ENCODE assay signal across 27 mouse cellular contexts in genomic region chr1:83137847-83138246, GRCm38 (mm10). TPM values are rescaled to one million over a fixed set of nuclear protein-coding genes. Genes with fewer than 3 reads are reported as not detected.
A peak's percentile ranks its signal among the peaks of the same experiment; 100 is the strongest.
DNase-seq lines count a peak whose midpoint lies in the region; ATAC-seq and TF ChIP-seq lines count a peak whose summit lies in the region.
"Had no signal": no experiment of that assay in that cellular context is flagged by ENCODE, and none has a peak within 500 bp of the region (broad histone marks: within the 10 kb centered on the region; RNA-seq: fewer than 3 reads in every experiment).

No protein-coding gene starts in this region.

- DNase-seq in hindbrain, postnatal 0 days (ENCODE audit: low spot score): peak; percentile 13
- peak; percentile 4 for DNase-seq in midbrain, postnatal 0 days (ENCODE audit: low spot score)
- peak; percentile 39 for DNase-seq in lung, postnatal 36 days
- no peak for DNase-seq in left cerebral cortex, postnatal 25 days (ENCODE audit: low spot score in 2 of 2)
- DNase-seq: adrenal gland, postnatal 10 days; cerebellum, adult 11 months; cerebellum, adult 9-10 months; cerebellum, postnatal 25 days; forebrain, postnatal 0 days; gastrocnemius, postnatal 14 days had no signal

- no peak overlapping the region for H3K4me3 ChIP-seq in hindbrain, postnatal 0 days (ENCODE audit: low read length)
- H3K4me3 ChIP-seq in hindbrain, embryonic 16.5 days (ENCODE audit: low read length): no peak overlapping the region
- no peak overlapping the region for H3K4me3 ChIP-seq in midbrain, postnatal 0 days (ENCODE audit: low read depth, low read length)
- H3K4me3 ChIP-seq in midbrain, embryonic 13.5 days (replicated peaks): no peak overlapping the region
- H3K4me3 ChIP-seq: embryonic facial prominence, embryonic 13.5 days; forebrain, embryonic 13.5 days; heart, embryonic 12.5 days; hindbrain, embryonic 10.5 days had no signal

- intact Hi-C loops in left cerebral cortex, postnatal 25 days (cut with DNase I): no loop called here

- H3K27ac ChIP-seq in hindbrain, postnatal 0 days: no peak overlapping the region
- H3K27ac ChIP-seq in hindbrain, embryonic 16.5 days (ENCODE audit: low read depth, low read length): no peak overlapping the region
- H3K27ac ChIP-seq in midbrain, postnatal 0 days (ENCODE audit: low read depth, low read length): no peak overlapping the region
- H3K27ac ChIP-seq in midbrain, embryonic 13.5 days: no peak overlapping the region
- H3K27ac ChIP-seq: embryonic facial prominence, embryonic 13.5 days; forebrain, embryonic 13.5 days; hindbrain, embryonic 10.5 days; hindbrain, embryonic 14.5 days had no signal

- TF ChIP-seq CTCF in hindbrain, postnatal 0 days (IDR thresholded peaks at IDR 0.05; ENCODE audit: low read depth): no peak
- TF ChIP-seq CTCF in midbrain, postnatal 0 days (IDR thresholded peaks at IDR 0.05): no peak

- H3K4me1 ChIP-seq in hindbrain, postnatal 0 days (ENCODE audit: insufficient read depth, low read length): no peaks in the 10 kb centered on the region
- H3K4me1 ChIP-seq in hindbrain, embryonic 16.5 days (ENCODE audit: control insufficient read depth, insufficient read depth, low read depth, low read length): no peaks in the 10 kb centered on the region
- H3K4me1 ChIP-seq in midbrain, postnatal 0 days (ENCODE audit: insufficient read depth, low read length): no peaks in the 10 kb centered on the region
- no peaks in the 10 kb centered on the region for H3K4me1 ChIP-seq in midbrain, embryonic 13.5 days (replicated peaks)
- H3K4me1 ChIP-seq: embryonic facial prominence, embryonic 13.5 days; forebrain, embryonic 13.5 days; heart, embryonic 12.5 days; hindbrain, embryonic 10.5 days had no signal

- no peaks in the 10 kb centered on the region for H3K36me3 ChIP-seq in hindbrain, postnatal 0 days (ENCODE audit: insufficient read depth, low read length)
- H3K36me3 ChIP-seq in hindbrain, embryonic 16.5 days (ENCODE audit: control insufficient read depth, insufficient read depth, low read length): no peaks in the 10 kb centered on the region
- H3K36me3 ChIP-seq in midbrain, postnatal 0 days (ENCODE audit: insufficient read depth, low read length): no peaks in the 10 kb centered on the region
- no peaks in the 10 kb centered on the region for H3K36me3 ChIP-seq in midbrain, embryonic 13.5 days
- H3K36me3 ChIP-seq: embryonic facial prominence, embryonic 13.5 days; heart, embryonic 12.5 days; hindbrain, embryonic 10.5 days had no signal

- WGBS in hindbrain, postnatal 0 days: 87% methylated on average over 8 of the region's 8 CpGs
- 90% methylated on average over 8 of the region's 8 CpGs for WGBS in hindbrain, embryonic 16.5 days
- 85% methylated on average over 8 of the region's 8 CpGs for WGBS in midbrain, postnatal 0 days
- WGBS in midbrain, embryonic 13.5 days: 94% methylated on average over 8 of the region's 8 CpGs

- no peak overlapping the region for H3K9ac ChIP-seq in hindbrain, postnatal 0 days (replicated peaks; ENCODE audit: low read length)
- no peak overlapping the region for H3K9ac ChIP-seq in hindbrain, embryonic 16.5 days (ENCODE audit: low read depth, low read length)
- no peak overlapping the region for H3K9ac ChIP-seq in midbrain, postnatal 0 days (replicated peaks; ENCODE audit: low read length, poor library complexity, severe bottlenecking)
- H3K9ac ChIP-seq in midbrain, embryonic 13.5 days (replicated peaks): no peak overlapping the region
- H3K9ac ChIP-seq: embryonic facial prominence, embryonic 13.5 days; forebrain, embryonic 13.5 days; forebrain, postnatal 0 days; heart, embryonic 12.5 days; hindbrain, embryonic 14.5 days had no signal

- no peak overlapping the region for H3K4me2 ChIP-seq in hindbrain, postnatal 0 days (ENCODE audit: low read depth, low read length)
- no peak overlapping the region for H3K4me2 ChIP-seq in hindbrain, embryonic 16.5 days (ENCODE audit: low read length)
- H3K4me2 ChIP-seq in midbrain, postnatal 0 days (ENCODE audit: low read depth, low read length, poor library complexity, severe bottlenecking): no peak overlapping the region
- no peak overlapping the region for H3K4me2 ChIP-seq in midbrain, embryonic 13.5 days (replicated peaks)
- H3K4me2 ChIP-seq: embryonic facial prominence, embryonic 13.5 days; forebrain, embryonic 13.5 days; heart, embryonic 12.5 days; hindbrain, embryonic 14.5 days had no signal

- no peaks in the 10 kb centered on the region for H3K9me3 ChIP-seq in hindbrain, postnatal 0 days (ENCODE audit: low read length)
- H3K9me3 ChIP-seq in hindbrain, embryonic 16.5 days (ENCODE audit: control insufficient read depth, low read length): no peaks in the 10 kb centered on the region
- H3K9me3 ChIP-seq in midbrain, postnatal 0 days (ENCODE audit: low read length): no peaks in the 10 kb centered on the region
- H3K9me3 ChIP-seq in midbrain, embryonic 13.5 days: no peaks in the 10 kb centered on the region
- H3K9me3 ChIP-seq: embryonic facial prominence, embryonic 13.5 days; forebrain, embryonic 13.5 days; heart, embryonic 12.5 days; hindbrain, embryonic 10.5 days had no signal

- ATAC-seq in hindbrain, postnatal 0 days: no peak
- no peak for ATAC-seq in hindbrain, embryonic 16.5 days
- ATAC-seq in midbrain, postnatal 0 days (ENCODE audit: low FRiP score): no peak
- no peak for ATAC-seq in midbrain, embryonic 13.5 days
- ATAC-seq in CD4-positive, CD25-positive, alpha-beta regulatory T cell, adult 4 months: peak; percentile 53
- ATAC-seq: forebrain, embryonic 13.5 days; forebrain, postnatal 0 days had no signal

- H3K27me3 ChIP-seq in hindbrain, postnatal 0 days (ENCODE audit: insufficient read depth, low read length): no peaks in the 10 kb centered on the region
- no peaks in the 10 kb centered on the region for H3K27me3 ChIP-seq in hindbrain, embryonic 16.5 days (replicated peaks; ENCODE audit: control insufficient read depth, insufficient read depth, low read length)
- H3K27me3 ChIP-seq in midbrain, postnatal 0 days (ENCODE audit: insufficient read depth, low read length): no peaks in the 10 kb centered on the region
- H3K27me3 ChIP-seq in midbrain, embryonic 13.5 days: no peaks in the 10 kb centered on the region
- H3K27me3 ChIP-seq: embryonic facial prominence, embryonic 13.5 days; forebrain, embryonic 13.5 days; heart, embryonic 12.5 days had no signal

RNA-seq across cellular contexts. Expression of gene Ccl20, which starts 21.3 kb away (rescaled TPM):
- total RNA-seq in hindbrain, postnatal 0 days (2014; rRNA removed): not detected in 2 replicates
- polyA plus RNA-seq in hindbrain, postnatal 0 days (2015; fragmentation: Nextera tagmentation; extraction: Ambion mirVana): not detected in 2 replicates
- not detected in 2 replicates for polyA plus RNA-seq in hindbrain, embryonic 16.5 days (2015; fragmentation: Nextera tagmentation; extraction: Ambion mirVana)
- total RNA-seq in midbrain, postnatal 0 days (2014; rRNA removed): not detected in 2 replicates
- polyA plus RNA-seq in midbrain, postnatal 0 days (2015; fragmentation: Nextera tagmentation; extraction: Ambion mirVana): not detected in 2 replicates
- not detected in 2 replicates for polyA plus RNA-seq in midbrain, embryonic 13.5 days (2015; fragmentation: Nextera tagmentation; extraction: Ambion mirVana)
- polyA plus RNA-seq in CD4-positive, CD25-positive, alpha-beta regulatory T cell, adult 4 months (2017; shearing (Covaris generic)): 1 to 10 TPM; 2.7 to 3.7 TPM
- not detected for total RNA-seq in left cerebral cortex, postnatal 25 days (2021)
- total RNA-seq: adrenal gland, postnatal 10 days; adrenal gland, postnatal 4 days; forebrain, postnatal 0 days; gastrocnemius, adult 18-20 months; gastrocnemius, postnatal 14 days; granulocyte monocyte progenitor cell, adult 5-6 weeks; heart, adult 8-10 months; heart, postnatal 25 days had no signal
- polyA plus RNA-seq: C2C12; cortical plate, adult 2 months; embryonic facial prominence, embryonic 13.5 days; forebrain, embryonic 13.5 days; heart, embryonic 16.5 days; hindbrain, embryonic 14.5 days had no signal

RNA-seq across cellular contexts. Expression of gene Daw1, which starts 21.7 kb away (rescaled TPM):
- 0.94 and 1.5 TPM in 2 replicates for total RNA-seq in hindbrain, postnatal 0 days (2014; rRNA removed)
- 1.5 and 2.3 TPM in 2 replicates for polyA plus RNA-seq in hindbrain, postnatal 0 days (2015; fragmentation: Nextera tagmentation; extraction: Ambion mirVana)
- polyA plus RNA-seq in hindbrain, embryonic 16.5 days (2015; fragmentation: Nextera tagmentation; extraction: Ambion mirVana): 1.7 and 2.3 TPM in 2 replicates
- 0.88 and 1.2 TPM in 2 replicates for total RNA-seq in midbrain, postnatal 0 days (2014; rRNA removed)
- polyA plus RNA-seq in midbrain, postnatal 0 days (2015; fragmentation: Nextera tagmentation; extraction: Ambion mirVana): 1.7 and 1.9 TPM in 2 replicates
- polyA plus RNA-seq in midbrain, embryonic 13.5 days (2015; fragmentation: Nextera tagmentation; extraction: Ambion mirVana): 0.40 and 0.81 TPM in 2 replicates
- polyA plus RNA-seq in CD4-positive, CD25-positive, alpha-beta regulatory T cell, adult 4 months (2017; shearing (Covaris generic)): not detected
- total RNA-seq in left cerebral cortex, postnatal 25 days (2021): under 1 TPM; 0.32 to 0.39 TPM
- total RNA-seq: adrenal gland, postnatal 10 days; ES-E14; gastrocnemius, adult 18-20 months; gastrocnemius, postnatal 14 days; granulocyte monocyte progenitor cell, adult 5-6 weeks; heart, adult 8-10 months; heart, postnatal 25 days had no signal
- polyA plus RNA-seq: C2C12; embryonic facial prominence, embryonic 13.5 days; heart, embryonic 12.5 days had no signal

Comparison
In these comparisons a context has a peak if more than half of its experiments do, and no peak if none do; other contexts are left out.
1. DNase-seq: peak in hindbrain, postnatal 0 days (single experiment), midbrain, postnatal 0 days (single experiment) and lung, postnatal 36 days (single experiment); none in left cerebral cortex, postnatal 25 days (0 of 2).